Mouse (Mus musculus) hindbrain, embryonic 15.5 days (tissue): ENCODE results near the gene Stk17b. TPM values are rescaled to one million over a fixed set of nuclear protein-coding genes. Genes with fewer than 3 reads are reported as not detected.
"Not testable (repeated sequence)": the region's sequence is repeated elsewhere in the genome, so short reads cannot be mapped to it uniquely, and the experiment has no call there.

Experiments
- ATAC-seq: fragments of 200-750 bp; cut with Nextera tagmentation; 2 replicates; pipeline ENCODE4 v1.8.0; 2017; ENCODE audit warnings: low read depth, moderate number of reproducible peaks, moderate TSS enrichment; ENCODE audit not compliant: low FRiP score
- H3K27ac ChIP-seq: fragments of 300-500 bp; sonication (generic); replicated peaks from 2 replicates; pipeline ENCODE4 v1.5.1; 2015; ENCODE audit warnings: mild to moderate bottlenecking, inconsistent platforms
- H3K27me3 ChIP-seq: fragments of 300-500 bp; sonication (generic); 2 replicates; pipeline ENCODE4 v1.6.1; 2015; ENCODE audit warnings: control low read depth, inconsistent platforms
- H3K36me3 ChIP-seq: fragments of 300-500 bp; sonication (generic); 2 replicates; pipeline ENCODE4 v1.6.1; 2015; ENCODE audit warnings: control low read depth, inconsistent platforms
- H3K4me1 ChIP-seq: fragments of 300-500 bp; sonication (generic); replicated peaks from 2 replicates; pipeline ENCODE4 v1.6.1; 2015; ENCODE audit warnings: control low read depth, inconsistent platforms
- H3K4me2 ChIP-seq: fragments of 300-500 bp; sonication (generic); 2 replicates; pipeline ENCODE4 v1.6.1; 2015; ENCODE audit warnings: moderate library complexity, mild to moderate bottlenecking, inconsistent platforms
- H3K4me3 ChIP-seq: fragments of 300-500 bp; sonication (generic); 2 replicates; pipeline ENCODE4 v1.5.1; 2015; ENCODE audit warnings: mild to moderate bottlenecking, inconsistent platforms
- H3K9ac ChIP-seq: fragments of 300-500 bp; sonication (generic); 2 replicates; pipeline ENCODE4 v1.6.1; 2015; ENCODE audit warnings: inconsistent platforms
- H3K9me3 ChIP-seq: fragments of 300-500 bp; sonication (generic); 2 replicates; pipeline ENCODE4 v1.6.1; 2016; ENCODE audit warnings: control low read depth, inconsistent platforms
- WGBS: fragments of 180-500 bp; shearing (Covaris S2); methylation state at CpG from one replicate; pipeline ENCODE4 v1.1.7; 2015; 5-methylcytosine and 5-hydroxymethylcytosine counted together
- polyA plus RNA-seq: library from polyadenylated mRNA; unstranded; fragments of >200 nt; fragmentation: Nextera tagmentation; extraction: Ambion mirVana; gene quantifications from 2 replicates; pipeline ENCODE4 v1.2.1, GENCODE M21; 2015

Stk17b gene
- polyA plus RNA-seq, 1 experiment from 2014 or later: 4.8 TPM

GRCm38 (mm10) chr1:53748571-53748970, 36.5 kb downstream of the Stk17b start:
- H3K4me1 ChIP-seq: no peaks in the 10 kb centered on the region
- 36% methylated on average over 9 of the region's 11 CpGs for WGBS
- H3K4me3 ChIP-seq: no peak overlapping the region
- no peaks in the 10 kb centered on the region for H3K9me3 ChIP-seq
- no peak for ATAC-seq
- no peak overlapping the region for H3K4me2 ChIP-seq
- no peaks in the 10 kb centered on the region for H3K27me3 ChIP-seq
- no peaks in the 10 kb centered on the region for H3K36me3 ChIP-seq
- H3K9ac ChIP-seq: no peak overlapping the region
- no peak overlapping the region for H3K27ac ChIP-seq

GRCm38 (mm10) chr1:53746001-53746400, 39.0 kb downstream of the Stk17b start:
- 67% methylated on average over 5 of the region's 5 CpGs for WGBS
- H3K27me3 ChIP-seq: no peaks in the 10 kb centered on the region
- no peak overlapping the region for H3K9ac ChIP-seq
- H3K4me3 ChIP-seq: no peak overlapping the region
- H3K9me3 ChIP-seq: no peaks in the 10 kb centered on the region
- H3K4me1 ChIP-seq: no peaks in the 10 kb centered on the region
- ATAC-seq: no peak
- no peaks in the 10 kb centered on the region for H3K36me3 ChIP-seq
- no peak overlapping the region for H3K4me2 ChIP-seq
- no peak overlapping the region for H3K27ac ChIP-seq

- Histone ChIP-seq H3K27me3 (no peaks in the 10 kb centered on the region), H3K9ac (no peak overlapping the region), H3K4me3 (no peak overlapping the region), H3K36me3 (no peaks in the 10 kb centered on the region), H3K4me1 (no peaks in the 10 kb centered on the region), H3K4me2 (no peak overlapping the region), H3K27ac (no peak overlapping the region), H3K9me3 (no peaks in the 10 kb centered on the region)
- no peak for ATAC-seq
- 91% methylated on average over 3 of the region's 3 CpGs for WGBS
These were observed 43.1 kb downstream of the Stk17b start for GRCm38 (mm10) chr1:53741742-53742458.

- 59% methylated on average over 4 of the region's 4 CpGs for WGBS
- H3K9ac ChIP-seq: no peak overlapping the region
- H3K4me1 ChIP-seq: no peaks in the 10 kb centered on the region
- H3K27me3 ChIP-seq: no peaks in the 10 kb centered on the region
- no peak for ATAC-seq
- H3K4me3 ChIP-seq: no peak overlapping the region
- H3K36me3 ChIP-seq: no peaks in the 10 kb centered on the region
- H3K4me2 ChIP-seq: no peak overlapping the region
- H3K27ac ChIP-seq: no peak overlapping the region
- no peaks in the 10 kb centered on the region for H3K9me3 ChIP-seq
These were observed 44.2 kb downstream of the Stk17b start for GRCm38 (mm10) chr1:53740777-53741336.

- H3K4me1 ChIP-seq, H3K9me3 ChIP-seq, H3K27ac ChIP-seq, H3K36me3 ChIP-seq, H3K9ac ChIP-seq, H3K27me3 ChIP-seq, H3K4me3 ChIP-seq, H3K4me2 ChIP-seq: not testable (repeated sequence)
- 36% methylated on average over 3 of the region's 4 CpGs for WGBS
- peak; percentile 75 for ATAC-seq
These were observed 44.8 kb downstream of the Stk17b start for GRCm38 (mm10) chr1:53740077-53740776.

- no peaks in the 10 kb centered on the region for H3K36me3 ChIP-seq
- H3K27me3 ChIP-seq: no peaks in the 10 kb centered on the region
- no peaks in the 10 kb centered on the region for H3K4me1 ChIP-seq
- WGBS: 96% methylated on average over 3 of the region's 3 CpGs
- no peak overlapping the region for H3K4me2 ChIP-seq
- no peaks in the 10 kb centered on the region for H3K9me3 ChIP-seq
- no peak for ATAC-seq
- H3K27ac ChIP-seq: no peak overlapping the region
- no peak overlapping the region for H3K4me3 ChIP-seq
- H3K9ac ChIP-seq: no peak overlapping the region
These were observed 48.4 kb downstream of the Stk17b start for GRCm38 (mm10) chr1:53736583-53736982.

GRCm38 (mm10) chr1:53728489-53729225, 56.4 kb downstream of the Stk17b start:
- ATAC-seq: no peak
- H3K27ac ChIP-seq: no peak overlapping the region
- no peak overlapping the region for H3K9ac ChIP-seq
- no peak overlapping the region for H3K4me2 ChIP-seq
- 75% methylated on average over 5 of the region's 5 CpGs for WGBS
- no peaks in the 10 kb centered on the region for H3K4me1 ChIP-seq
- H3K9me3 ChIP-seq: no peaks in the 10 kb centered on the region
- no peaks in the 10 kb centered on the region for H3K27me3 ChIP-seq
- H3K4me3 ChIP-seq: no peak overlapping the region
- H3K36me3 ChIP-seq: no peaks in the 10 kb centered on the region

GRCm38 (mm10) chr1:53726883-53727282, 58.1 kb downstream of the Stk17b start:
- Histone ChIP-seq H3K4me3 (no peak overlapping the region), H3K4me1 (no peaks in the 10 kb centered on the region), H3K9ac (no peak overlapping the region), H3K27me3 (no peaks in the 10 kb centered on the region), H3K4me2 (no peak overlapping the region), H3K27ac (no peak overlapping the region), H3K36me3 (no peaks in the 10 kb centered on the region), H3K9me3 (no peaks in the 10 kb centered on the region)
- 93% methylated on average over 2 of the region's 2 CpGs for WGBS
- ATAC-seq: no peak

- H3K27ac ChIP-seq: no peak overlapping the region
- ATAC-seq: no peak
- H3K4me1 ChIP-seq: no peaks in the 10 kb centered on the region
- H3K36me3 ChIP-seq: no peaks in the 10 kb centered on the region
- H3K27me3 ChIP-seq: no peaks in the 10 kb centered on the region
- no peak overlapping the region for H3K4me2 ChIP-seq
- H3K9me3 ChIP-seq: no peaks in the 10 kb centered on the region
- no peak overlapping the region for H3K4me3 ChIP-seq
- H3K9ac ChIP-seq: no peak overlapping the region
These were observed 63.7 kb downstream of the Stk17b start for GRCm38 (mm10) chr1:53721353-53721752.

GRCm38 (mm10) chr1:53720601-53721351, 64.2 kb downstream of the Stk17b start:
- H3K27me3 ChIP-seq: no peaks in the 10 kb centered on the region
- no peaks in the 10 kb centered on the region for H3K9me3 ChIP-seq
- no peak overlapping the region for H3K4me2 ChIP-seq
- no peak overlapping the region for H3K9ac ChIP-seq
- no peak overlapping the region for H3K4me3 ChIP-seq
- ATAC-seq: no peak
- no peak overlapping the region for H3K27ac ChIP-seq
- WGBS: 90% methylated on average over 5 of the region's 5 CpGs
- H3K36me3 ChIP-seq: no peaks in the 10 kb centered on the region
- no peaks in the 10 kb centered on the region for H3K4me1 ChIP-seq

GRCm38 (mm10) chr1:53715966-53716515, 69.0 kb downstream of the Stk17b start:
- Histone ChIP-seq H3K4me3 (no peak overlapping the region), H3K36me3 (no peaks in the 10 kb centered on the region), H3K9ac (no peak overlapping the region), H3K27me3 (no peaks in the 10 kb centered on the region), H3K4me2 (no peak overlapping the region), H3K27ac (no peak overlapping the region), H3K4me1 (no peaks in the 10 kb centered on the region), H3K9me3 (no peaks in the 10 kb centered on the region)
- no peak for ATAC-seq
- WGBS: 98% methylated on average over 1 of the region's 1 CpGs
